Mouse (Mus musculus): Measurements from ENCODE around the gene Il2. TPM values are rescaled to one million over a fixed set of nuclear protein-coding genes. Genes with fewer than 3 reads are reported as not detected.
A peak's percentile ranks its signal among the peaks of the same experiment; 100 is the strongest.

Il2 gene
- total RNA-seq (2021) = not detected

- intact Hi-C loops (cut with DNase I) = no loop called here
- no peak for DNase-seq (ENCODE audit: low spot score in 2 of 2)
These were observed at the start of gene Il2 for GRCm38 (mm10) chr3:37125655-37126054. Il2 (minus strand) TSS chr3:37125959.

- no peak for DNase-seq (ENCODE audit: low spot score in 2 of 2)
These were observed 49.2 kb upstream of the Il2 start for GRCm38 (mm10) chr3:37174711-37175572.

DNA sequence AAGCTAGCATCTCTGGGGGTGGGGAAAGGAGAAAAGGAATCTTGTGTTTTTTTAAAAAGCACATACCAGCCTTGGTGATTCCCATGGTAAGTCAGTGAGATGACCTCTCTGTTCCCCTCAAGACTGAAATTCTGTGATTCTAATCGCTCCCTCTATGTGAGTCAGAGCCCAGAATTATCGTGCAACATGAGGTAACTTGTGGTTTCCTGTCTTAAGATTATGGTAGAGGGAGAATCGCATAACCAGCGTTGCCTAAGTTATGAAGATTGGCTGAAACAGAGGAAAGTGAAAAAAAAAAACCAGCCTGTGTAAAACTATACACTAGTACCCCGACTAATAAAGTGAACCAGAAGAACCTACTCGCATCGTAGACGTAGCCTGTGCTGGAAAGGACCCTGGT is 47.5 kb upstream of the Il2 start:
- no peak for DNase-seq (ENCODE audit: low spot score in 2 of 2)
- intact Hi-C loops (cut with DNase I) = no loop called here

More at GRCm38 (mm10) chr3:37174711-37175572, 49.2 kb upstream of the Il2 start:
- intact Hi-C loops (cut with DNase I) = no loop called here

DNA sequence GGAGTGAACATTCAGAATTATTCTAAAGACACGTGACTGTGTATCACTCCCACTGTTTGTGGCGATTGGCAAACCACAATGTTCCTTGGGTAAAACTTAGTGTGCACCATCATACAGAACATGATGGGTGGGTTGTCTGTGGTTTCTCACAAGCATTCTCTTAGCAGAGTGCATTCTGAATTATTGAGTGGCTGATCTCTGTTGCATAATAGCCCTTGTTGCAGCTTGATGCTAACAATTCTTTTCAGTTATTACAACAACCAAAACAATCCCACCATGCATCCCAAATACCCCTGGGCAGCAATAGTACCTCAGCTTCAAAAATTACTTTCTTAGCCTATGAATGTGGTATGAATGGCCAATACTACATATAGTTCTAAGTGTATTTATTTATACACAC is 43.5 kb upstream of the Il2 start:
- DNase-seq (ENCODE audit: low spot score in 2 of 2) = no peak
- intact Hi-C loops (cut with DNase I) = no loop called here

DNA sequence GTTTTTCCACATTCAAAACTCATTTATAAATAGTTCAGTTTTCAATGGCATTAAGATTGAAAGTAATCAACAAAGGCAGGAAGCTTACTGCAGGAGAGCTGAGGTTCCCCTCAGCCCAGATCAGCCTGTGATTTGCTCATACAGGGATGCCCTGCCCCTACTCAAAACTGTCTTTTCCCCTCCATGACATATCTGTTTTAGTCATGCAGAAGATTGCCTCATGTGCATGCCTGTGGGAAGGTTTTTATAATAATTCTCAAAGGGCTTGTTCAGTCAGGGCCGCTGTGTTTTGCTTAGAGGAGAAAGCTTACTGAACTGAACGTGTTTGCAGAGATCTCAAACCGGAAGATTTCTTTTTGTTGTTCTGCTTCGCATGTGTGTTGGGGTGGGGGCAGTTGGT is 35.3 kb upstream of the Il2 start:
- intact Hi-C loops (cut with DNase I) = no loop called here

DNA sequence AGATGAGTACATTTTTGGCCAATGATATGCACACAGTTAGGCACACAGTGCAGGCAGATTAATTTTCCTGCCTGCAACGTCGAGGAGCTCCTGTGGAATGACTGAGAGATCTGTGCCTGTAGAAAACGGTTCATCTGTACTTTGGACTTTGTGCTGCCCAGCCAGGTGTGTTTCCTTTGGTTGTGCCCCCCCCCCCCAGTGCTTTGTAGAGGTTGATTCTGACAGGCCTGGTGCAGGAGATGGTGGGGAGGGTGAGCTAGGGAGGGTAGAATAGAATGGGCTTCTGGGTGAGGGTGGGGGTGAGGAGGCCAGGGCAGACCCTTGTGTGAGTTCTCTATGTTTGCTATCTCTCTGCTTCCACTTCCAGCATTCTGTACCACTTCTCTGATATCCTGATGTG is 32.5 kb upstream of the Il2 start:
- DNase-seq (ENCODE audit: low spot score in 2 of 2) = no peak
- intact Hi-C loops (cut with DNase I) = no loop called here

More for the DNA sequence above, 35.3 kb upstream of the Il2 start:
- no peak for DNase-seq (ENCODE audit: low spot score in 2 of 2)

DNA sequence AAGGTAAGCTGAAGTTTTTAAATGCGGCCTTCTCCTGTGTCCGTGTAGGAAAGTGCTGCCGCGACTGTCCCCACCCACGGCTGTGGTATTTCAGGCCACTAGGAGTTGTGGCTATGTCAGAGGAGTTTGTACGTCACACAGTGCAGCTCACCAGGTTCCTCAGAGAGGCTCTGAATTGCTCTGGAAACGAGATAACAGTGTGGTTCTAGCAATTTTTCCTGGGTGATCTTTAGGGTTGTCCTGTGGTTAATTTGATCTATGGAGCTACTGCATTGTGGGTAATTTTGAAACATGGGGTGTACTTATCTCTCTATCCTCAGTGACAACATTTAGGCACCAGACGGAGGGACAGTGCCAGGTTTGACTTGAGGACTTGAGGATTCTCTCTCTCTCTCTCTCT is 31.3 kb upstream of the Il2 start:
- peak in 1 of 2 experiments; percentile 6 for DNase-seq (ENCODE audit: low spot score in 2 of 2)
- intact Hi-C loops (cut with DNase I) = no loop called here

- intact Hi-C loops (cut with DNase I) = no loop called here
- no peak for DNase-seq (ENCODE audit: low spot score in 2 of 2)
These were observed 28.6 kb upstream of the Il2 start for GRCm38 (mm10) chr3:37154396-37154795.

- intact Hi-C loops (cut with DNase I) = no loop called here
- no peak for DNase-seq (ENCODE audit: low spot score in 2 of 2)
These were observed 27.2 kb upstream of the Il2 start for GRCm38 (mm10) chr3:37153004-37153403.

DNA sequence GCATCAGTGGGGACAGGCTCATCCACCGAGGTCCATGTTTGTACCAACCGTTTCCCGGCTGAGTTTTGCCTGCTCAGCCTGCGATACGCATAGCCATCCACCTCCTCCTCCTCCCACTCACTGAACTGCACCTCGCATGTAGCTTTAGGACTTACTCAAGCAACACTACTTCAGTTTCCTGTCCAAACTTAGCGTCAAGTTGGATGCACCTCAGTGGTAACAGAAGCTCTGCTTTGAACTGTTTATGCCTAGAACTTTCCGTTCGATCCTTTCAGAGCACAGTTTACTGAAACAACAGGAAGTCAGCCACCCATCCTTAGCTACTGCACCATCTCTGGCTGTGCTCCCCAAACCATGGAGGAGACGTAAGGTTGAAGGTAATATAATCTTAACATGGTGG is 26.5 kb upstream of the Il2 start:
- peak in 1 of 2 experiments; percentile 3 for DNase-seq (ENCODE audit: low spot score in 2 of 2)
- intact Hi-C loops (cut with DNase I) = no loop called here

- intact Hi-C loops (cut with DNase I) = no loop called here
- DNase-seq (ENCODE audit: low spot score in 2 of 2) = no peak
These were observed 21.1 kb upstream of the Il2 start for GRCm38 (mm10) chr3:37146810-37147209.

- no peak for DNase-seq (ENCODE audit: low spot score in 2 of 2)
- intact Hi-C loops (cut with DNase I) = no loop called here
These were observed 20.6 kb upstream of the Il2 start for GRCm38 (mm10) chr3:37146406-37146805.

DNA sequence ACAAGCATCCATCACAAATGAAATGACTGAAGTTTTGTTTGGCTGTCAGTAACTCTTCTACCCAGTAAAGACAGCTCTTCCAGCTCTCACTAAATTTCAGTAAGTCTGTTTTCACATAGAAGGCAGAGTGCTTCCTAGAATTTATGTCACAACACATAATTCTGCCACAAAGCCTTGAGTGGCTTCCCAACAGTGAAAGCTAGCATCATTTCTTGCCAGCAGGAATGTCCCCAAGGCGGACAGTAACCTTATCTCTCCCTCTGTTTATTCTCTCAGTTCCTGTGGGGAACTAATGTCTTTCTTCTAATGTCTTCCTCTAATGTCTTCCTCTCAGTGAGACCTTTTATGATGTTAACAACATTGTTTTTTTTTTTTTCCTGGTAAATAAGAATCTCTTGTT is 19.2 kb upstream of the Il2 start:
- intact Hi-C loops (cut with DNase I) = no loop called here
- DNase-seq (ENCODE audit: low spot score in 2 of 2) = no peak

- intact Hi-C loops (cut with DNase I) = no loop called here
- no peak for DNase-seq (ENCODE audit: low spot score in 2 of 2)
These were observed 16.1 kb upstream of the Il2 start for GRCm38 (mm10) chr3:37141827-37142226.

DNA sequence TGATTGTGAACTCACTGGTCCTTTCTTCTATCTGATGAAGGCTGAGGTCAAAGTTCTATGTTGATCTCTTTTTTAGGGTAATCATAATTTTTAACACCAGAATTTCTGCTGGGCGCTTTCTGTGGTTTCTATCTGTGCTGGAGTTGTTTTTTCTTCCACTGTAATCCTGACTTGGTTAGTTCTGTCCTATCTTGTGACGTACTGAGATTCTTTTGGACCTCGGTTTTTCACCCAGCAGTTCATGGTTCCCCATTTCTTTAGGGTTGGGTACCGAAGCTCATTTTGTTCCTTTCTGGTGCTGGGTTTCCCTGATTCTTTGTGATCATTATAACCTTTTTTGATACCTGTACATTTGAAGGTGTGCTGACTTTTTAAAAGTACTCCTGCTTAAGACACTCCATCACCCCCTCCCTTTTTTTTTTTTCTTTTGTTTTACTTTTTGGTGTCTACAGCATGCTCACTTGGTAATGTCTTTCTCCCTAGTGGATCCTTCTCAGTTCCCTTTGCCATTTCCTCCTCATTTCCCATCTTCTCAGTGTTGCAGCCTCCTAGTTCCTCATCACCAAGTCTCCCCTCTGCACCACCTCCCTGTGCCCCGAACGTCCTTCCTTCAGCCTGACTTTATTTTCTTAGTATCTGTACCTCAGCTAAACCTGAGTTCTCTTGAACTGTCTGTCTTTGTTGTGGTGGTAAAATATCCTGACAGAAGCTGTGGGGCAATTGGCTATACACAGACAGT is 14.6 kb upstream of the Il2 start:
- intact Hi-C loops (cut with DNase I) = no loop called here
- no peak for DNase-seq (ENCODE audit: low spot score in 2 of 2)

DNA sequence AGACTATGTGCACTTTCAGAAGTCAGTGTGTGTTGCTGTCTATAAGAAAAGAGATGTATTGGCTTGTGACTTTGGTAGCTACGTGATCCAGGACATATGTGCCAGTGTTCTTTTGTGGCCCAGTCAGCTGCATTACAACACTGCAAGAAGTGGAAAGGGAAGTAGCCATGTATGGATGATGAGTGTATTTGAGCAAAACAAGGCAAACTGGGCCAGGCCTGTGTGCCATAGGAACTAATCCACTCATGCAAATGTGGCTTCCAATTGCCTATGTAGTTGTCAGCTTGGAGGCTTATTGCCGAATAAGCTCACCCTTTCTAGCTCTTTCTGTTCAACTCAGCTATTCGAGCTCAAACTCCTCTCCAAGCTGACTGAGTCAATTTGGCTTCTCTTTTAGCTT is 13.4 kb upstream of the Il2 start:
- intact Hi-C loops (cut with DNase I) = no loop called here

GRCm38 (mm10) chr3:37137231-37137630 is 11.5 kb upstream of the Il2 start:
- intact Hi-C loops (cut with DNase I) = no loop called here
- DNase-seq (ENCODE audit: low spot score in 2 of 2) = no peak

More for the DNA sequence above, 13.4 kb upstream of the Il2 start:
- no peak for DNase-seq (ENCODE audit: low spot score in 2 of 2)

GRCm38 (mm10) chr3:37129063-37129462 is 3.3 kb upstream of the Il2 start:
- intact Hi-C loops (cut with DNase I) = no loop called here
- DNase-seq (ENCODE audit: low spot score in 2 of 2) = no peak

- intact Hi-C loops (cut with DNase I) = no loop called here
These were observed 2.5 kb upstream of the Il2 start for GRCm38 (mm10) chr3:37128269-37128668.

GRCm38 (mm10) chr3:37126162-37126561 is 403 bp upstream of the Il2 start:
- intact Hi-C loops (cut with DNase I) = no loop called here
- DNase-seq (ENCODE audit: low spot score in 2 of 2) = no peak

More at GRCm38 (mm10) chr3:37128269-37128668, 2.5 kb upstream of the Il2 start:
- no peak for DNase-seq (ENCODE audit: low spot score in 2 of 2)

DNA sequence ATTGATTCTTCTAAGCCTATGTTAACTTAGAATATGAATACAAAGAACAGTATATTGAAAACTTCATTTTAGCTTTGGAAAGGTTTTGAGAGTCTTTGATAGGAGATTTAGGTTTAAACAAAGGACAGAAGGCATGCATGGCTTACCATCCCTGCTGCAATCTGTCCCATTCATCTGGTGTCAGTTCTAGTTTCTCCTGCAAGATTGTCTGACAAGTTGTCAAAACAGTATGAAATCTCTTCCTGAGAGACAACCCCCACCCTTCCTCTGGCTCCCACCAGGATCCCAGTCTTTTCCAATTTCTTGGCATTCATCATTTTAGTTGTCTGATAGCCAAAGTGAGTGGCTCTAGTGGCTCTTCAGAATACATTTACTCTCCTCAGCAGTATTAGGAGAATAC is 35.0 kb downstream of the Il2 start:
- no peak for DNase-seq (ENCODE audit: low spot score in 2 of 2)
- intact Hi-C loops (cut with DNase I) = no loop called here
